Mouse (Mus musculus) MEL (cell line): Measurements from ENCODE around the gene Actrt2. TPM values are rescaled to one million over a fixed set of nuclear protein-coding genes. Genes with fewer than 3 reads are reported as not detected.

ENCODE experiments used
- DNase-seq: peaks from one replicate; pipeline ENCODE4 v3.0.0; 2011; ENCODE audit warnings: low read depth, low spot score
- H3K27ac ChIP-seq: 2 replicates; pipeline ENCODE4 v1.5.1; 2012; ENCODE audit warnings: low read depth, mild to moderate bottlenecking, control low read depth, low read length, moderate library complexity; ENCODE audit not compliant: control insufficient read depth
- H3K27me3 ChIP-seq, 2 experiments: fragments of 150-350 bp in 1 of 2; sonication (generic) in 1 of 2; 2 replicates each; pipeline ENCODE4 v1.6.1; 2012; ENCODE audit warnings: low read length in 2 of 2, mild to moderate bottlenecking in 2 of 2, improper control_type of control experiment in 1 of 2, moderate library complexity in 1 of 2; ENCODE audit not compliant: insufficient read depth in 2 of 2, control insufficient read depth in 1 of 2
- H3K36me3 ChIP-seq, 2 experiments: 2 replicates each; pipeline ENCODE4 v1.6.1; 2012 to 2014; ENCODE audit warnings: low read length in 2 of 2, improper control_type of control experiment in 1 of 2, inconsistent platforms in 1 of 2, mild to moderate bottlenecking in 1 of 2; ENCODE audit not compliant: insufficient read depth in 2 of 2, control insufficient read depth in 1 of 2
- H3K4me1 ChIP-seq, 2 experiments: fragments of 150-350 bp in 1 of 2; sonication (generic) in 1 of 2; 2 replicates each; pipeline ENCODE4 v1.6.1; 2012; ENCODE audit warnings: low read length in 2 of 2, improper control_type of control experiment in 1 of 2, mild to moderate bottlenecking in 1 of 2; ENCODE audit not compliant: insufficient read depth in 2 of 2, control insufficient read depth in 1 of 2
- H3K4me3 ChIP-seq, 2 experiments: fragments of 150-350 bp in 1 of 2; sonication (generic) in 1 of 2; 2 replicates each; pipeline ENCODE4 v1.5.1; 2012; ENCODE audit warnings: low read depth in 2 of 2, low read length in 2 of 2, mild to moderate bottlenecking in 2 of 2, moderate library complexity in 2 of 2, control low read depth in 1 of 2, improper control_type of control experiment in 1 of 2; ENCODE audit not compliant: control insufficient read depth in 1 of 2, insufficient read depth in 1 of 2
- H3K79me2 ChIP-seq: 2 replicates; pipeline ENCODE4 v1.6.1; 2012; ENCODE audit warnings: mild to moderate bottlenecking, low read length, moderate library complexity; ENCODE audit not compliant: control insufficient read depth, poor library complexity, insufficient read depth
- H3K9ac ChIP-seq: 2 replicates; pipeline ENCODE4 v1.6.1; 2012; ENCODE audit warnings: low read depth, mild to moderate bottlenecking, control low read depth, low read length, moderate library complexity; ENCODE audit not compliant: control insufficient read depth, poor library complexity, severe bottlenecking
- H3K9me3 ChIP-seq: fragments of 150-350 bp; sonication (generic); replicated peaks from 2 replicates; pipeline ENCODE4 v1.6.1; 2012; ENCODE audit warnings: mild to moderate bottlenecking, low read length, improper control_type of control experiment, moderate library complexity; ENCODE audit not compliant: insufficient read depth
- BHLHE40 ChIP-seq: IDR thresholded peaks from 2 replicates; pipeline ENCODE4 v1.6.1; 2012; ENCODE audit warnings: low read depth, mild to moderate bottlenecking, inconsistent platforms, low read length, improper control_type of control experiment, borderline replicate concordance
- CHD1 ChIP-seq: IDR thresholded peaks from 2 replicates; pipeline ENCODE4 v1.6.1; 2012; ENCODE audit warnings: low read depth, mild to moderate bottlenecking, inconsistent platforms, low read length, improper control_type of control experiment
- CHD2 ChIP-seq: IDR thresholded peaks from 2 replicates; pipeline ENCODE4 v1.6.1; 2011; ENCODE audit warnings: low read length, improper control_type of control experiment
- E2F4 ChIP-seq: IDR thresholded peaks from 2 replicates; pipeline ENCODE4 v1.6.1; 2011; ENCODE audit warnings: low read depth, low read length, improper control_type of control experiment, borderline replicate concordance
- ETS1 ChIP-seq: IDR thresholded peaks from 2 replicates; pipeline ENCODE4 v1.6.1; 2012; ENCODE audit warnings: low read depth, mild to moderate bottlenecking, inconsistent platforms, low read length, improper control_type of control experiment, moderate library complexity
- GABPA ChIP-seq: IDR thresholded peaks from 2 replicates; pipeline ENCODE4 v1.6.1; 2012; ENCODE audit warnings: low read depth, mild to moderate bottlenecking, inconsistent platforms, low read length, improper control_type of control experiment, moderate library complexity
- HCFC1 ChIP-seq: IDR thresholded peaks from 2 replicates; pipeline ENCODE4 v1.6.1; 2012; ENCODE audit warnings: low read depth, mild to moderate bottlenecking, inconsistent platforms, low read length, improper control_type of control experiment, moderate library complexity
- JUND ChIP-seq: IDR thresholded peaks from 2 replicates; pipeline ENCODE4 v1.6.1; 2011; ENCODE audit warnings: low read depth, mild to moderate bottlenecking, improper control_type of control experiment, low read length
- KAT2A ChIP-seq: conservative IDR thresholded peaks from 2 replicates; pipeline ENCODE4 v1.6.1; 2012; ENCODE audit warnings: low read depth, low read length, improper control_type of control experiment, inconsistent platforms
- MAFK ChIP-seq: IDR thresholded peaks from 2 replicates; pipeline ENCODE4 v1.6.1; 2011; ENCODE audit warnings: low read depth, mild to moderate bottlenecking, low read length, improper control_type of control experiment, borderline replicate concordance
- MAX ChIP-seq: IDR thresholded peaks from 2 replicates; pipeline ENCODE4 v1.6.1; 2011; ENCODE audit warnings: low read length, improper control_type of control experiment
- MEF2A ChIP-seq: IDR thresholded peaks from 2 replicates; pipeline ENCODE4 v1.6.1; 2014; ENCODE audit warnings: low read depth, mild to moderate bottlenecking, inconsistent platforms, low read length, improper control_type of control experiment; ENCODE audit not compliant: poor library complexity, insufficient replicate concordance, severe bottlenecking; ENCODE audit errors: extremely low read depth
- MYB ChIP-seq: IDR thresholded peaks from 2 replicates; pipeline ENCODE4 v1.6.1; 2011; ENCODE audit warnings: mild to moderate bottlenecking, low read depth, low read length, improper control_type of control experiment
- MYC ChIP-seq: IDR thresholded peaks from 2 replicates; pipeline ENCODE4 v1.6.1; 2011; ENCODE audit warnings: low read depth, mild to moderate bottlenecking, low read length, improper control_type of control experiment, moderate library complexity
- NELFE ChIP-seq: IDR thresholded peaks from 2 replicates; pipeline ENCODE4 v1.6.1; 2011; ENCODE audit warnings: low read depth, low read length, improper control_type of control experiment
- NRF1 ChIP-seq: IDR thresholded peaks from 2 replicates; pipeline ENCODE4 v1.6.1; 2014; ENCODE audit warnings: low read depth, mild to moderate bottlenecking, inconsistent platforms, low read length, improper control_type of control experiment, moderate library complexity; ENCODE audit not compliant: poor library complexity, insufficient read depth, severe bottlenecking
- POLR2AphosphoS2 ChIP-seq: IDR thresholded peaks from 2 replicates; pipeline ENCODE4 v1.6.1; 2011; ENCODE audit warnings: low read length, improper control_type of control experiment
- TAL1 ChIP-seq: IDR thresholded peaks from 2 replicates; pipeline ENCODE4 v1.6.1; 2012; ENCODE audit warnings: mild to moderate bottlenecking, inconsistent platforms, low read length, moderate library complexity, mixed read lengths
- TBP ChIP-seq: IDR thresholded peaks from 2 replicates; pipeline ENCODE4 v1.8.0; 2011; ENCODE audit warnings: low read depth, low read length, improper control_type of control experiment
- UBTF ChIP-seq: IDR thresholded peaks from 2 replicates; pipeline ENCODE4 v1.6.1; 2012; ENCODE audit warnings: low read depth, mild to moderate bottlenecking, inconsistent platforms, low read length, improper control_type of control experiment, moderate library complexity, borderline replicate concordance; ENCODE audit not compliant: insufficient read depth
- USF1 ChIP-seq: IDR thresholded peaks from 2 replicates; pipeline ENCODE4 v1.6.1; 2014; ENCODE audit warnings: low read depth, mild to moderate bottlenecking, inconsistent platforms, low read length, improper control_type of control experiment, moderate library complexity
- USF2 ChIP-seq, 2 experiments: IDR thresholded peaks; 2 replicates each; pipeline ENCODE4 v1.6.1; 2011 to 2012; ENCODE audit warnings: improper control_type of control experiment in 2 of 2, low read length in 2 of 2, borderline replicate concordance in 1 of 2, inconsistent platforms in 1 of 2, low read depth in 1 of 2, mild to moderate bottlenecking in 1 of 2; ENCODE audit not compliant: insufficient read depth in 1 of 2
- ZMIZ1 ChIP-seq: IDR thresholded peaks from 2 replicates; pipeline ENCODE4 v1.6.1; 2012; ENCODE audit warnings: low read depth, mild to moderate bottlenecking, inconsistent platforms, low read length, improper control_type of control experiment, moderate library complexity
- ZNF384 ChIP-seq: IDR thresholded peaks from 2 replicates; pipeline ENCODE4 v1.6.1; 2012; ENCODE audit warnings: low read depth, mild to moderate bottlenecking, inconsistent platforms, low read length, improper control_type of control experiment
- polyA plus RNA-seq, 2 experiments: library from polyadenylated mRNA; stranded (reverse) in 1 of 2; unstranded in 1 of 2; fragments of >175 nt in 1 of 2; fragments of >200 nt in 1 of 2; gene quantifications; 2 replicates each; pipeline versions ENCODE4 v1.2.1 to v1.2.4; 2012; ENCODE audit warnings: low replicate concordance in 2 of 2, low read depth in 1 of 2; ENCODE audit not compliant: insufficient read length in 2 of 2, insufficient read depth in 1 of 2, missing spikeins in 1 of 2
- total RNA-seq: library from RNA; depleted of rRNA; stranded (reverse); fragments of 300-350 nt; gene quantifications from 2 replicates; pipeline ENCODE4 v1.2.3, GENCODE M21; 2012

Actrt2 gene
- total and polyA plus RNA-seq, 3 experiments = not detected

- no peak for DNase-seq
- TF ChIP-seq MEF2A (no peak), MAX (no peak), ETS1 (no peak), NELFE (no peak), POLR2AphosphoS2 (no peak), UBTF (no peak), ZNF384 (no peak), CHD2 (no peak), MYC (no peak), MYB (no peak), CHD1 (no peak), TBP (no peak), E2F4 (no peak), BHLHE40 (no peak), NRF1 (no peak), JUND (no peak), ZMIZ1 (no peak)
- H3K9ac ChIP-seq = no peak overlapping the region
- H3K27ac ChIP-seq = no peak overlapping the region
- no peaks in the 10 kb centered on the region for H3K27me3 ChIP-seq
- no peaks in the 10 kb centered on the region for H3K36me3 ChIP-seq
- H3K79me2 ChIP-seq = no peaks in the 10 kb centered on the region
- H3K9me3 ChIP-seq = no peaks in the 10 kb centered on the region
- H3K4me3 ChIP-seq = no peak overlapping the region
- H3K4me1 ChIP-seq = no peaks in the 10 kb centered on the region
These were observed 30.0 kb downstream of the Actrt2 start for GRCm38 (mm10) chr4:154637468-154638319.

GRCm38 (mm10) chr4:154636721-154637311, 30.9 kb downstream of the Actrt2 start, which contains the start of gene Prdm16:
Gene Prdm16, minus strand, starts transcription at chr4:154636873.
- H3K4me1 ChIP-seq = no peaks in the 10 kb centered on the region
- no peak within 1 kb of the TSS for H3K9ac ChIP-seq
- H3K36me3 ChIP-seq = no peaks in the 10 kb centered on the region
- no peak within 1 kb of the TSS for H3K4me3 ChIP-seq
- DNase-seq = no peak
- no peaks in the 10 kb centered on the region for H3K27me3 ChIP-seq
- H3K9me3 ChIP-seq = no peaks in the 10 kb centered on the region
- no peak for TF ChIP-seq GABPA
- no peak for TF ChIP-seq UBTF
- TF ChIP-seq TAL1 = no peak
- no peak for TF ChIP-seq MYB
- TF ChIP-seq HCFC1 = no peak
- TF ChIP-seq USF2 (IDR thresholded peaks at IDR 0.05; ENCODE audit: borderline replicate concordance in 1 of 2, insufficient read depth in 1 of 2, low read depth in 1 of 2, low read length in 2 of 2) = no peak
- no peak for TF ChIP-seq POLR2AphosphoS2
- TF ChIP-seq ZNF384 = no peak
- TF ChIP-seq TBP = no peak
- no peak for TF ChIP-seq MAFK
- TF ChIP-seq USF1 = no peak
- TF ChIP-seq KAT2A = no peak
- TF ChIP-seq, all 39 proteins: peak for 0
- Histone ChIP-seq H3K27ac (no peak within 1 kb of the TSS), H3K79me2 (no peaks in the 10 kb centered on the region)
